Mouse (Mus musculus) ES-Bruce4 (cell line): ENCODE measurements around the gene Igfbp6. TPM values are rescaled to one million over a fixed set of nuclear protein-coding genes. Genes with fewer than 3 reads are reported as not detected.

Experiments used
- H3K27ac ChIP-seq: 2 replicates; pipeline ENCODE4 v1.5.1; 2012; ENCODE audit warnings: low read length, inconsistent platforms; ENCODE audit not compliant: insufficient read depth
- H3K27me3 ChIP-seq: 2 replicates; pipeline ENCODE4 v1.6.1; 2012; ENCODE audit warnings: mild to moderate bottlenecking, low read length, inconsistent platforms; ENCODE audit not compliant: control insufficient read depth, poor library complexity, insufficient read depth, severe bottlenecking
- H3K36me3 ChIP-seq: 2 replicates; pipeline ENCODE4 v1.6.1; 2012; ENCODE audit warnings: inconsistent platforms, mild to moderate bottlenecking, low read length, moderate library complexity; ENCODE audit not compliant: control insufficient read depth, poor library complexity, insufficient read depth, severe bottlenecking
- H3K4me1 ChIP-seq: one replicate; pipeline ENCODE4 v1.8.1; 2011; ENCODE audit warnings: low read length; ENCODE audit not compliant: control insufficient read depth, insufficient read depth
- H3K4me3 ChIP-seq: 2 replicates; pipeline ENCODE4 v1.5.1; 2011; ENCODE audit warnings: low read depth, mild to moderate bottlenecking, low read length
- H3K9ac ChIP-seq: 2 replicates; pipeline ENCODE4 v1.6.1; 2012; ENCODE audit warnings: low read depth, mild to moderate bottlenecking, inconsistent platforms; ENCODE audit not compliant: poor library complexity, severe bottlenecking
- H3K9me3 ChIP-seq: replicated peaks from 2 replicates; pipeline ENCODE4 v1.6.1; 2012; ENCODE audit warnings: mild to moderate bottlenecking, low read length, inconsistent platforms; ENCODE audit not compliant: control insufficient read depth, poor library complexity, insufficient read depth, severe bottlenecking
- CTCF ChIP-seq: IDR thresholded peaks from one replicate; pipeline ENCODE4 v1.8.1; 2011; ENCODE audit warnings: low read depth, low read length
- EP300 ChIP-seq: IDR thresholded peaks from 2 replicates; pipeline ENCODE4 v1.6.1; 2011; ENCODE audit warnings: low read depth, low read length; ENCODE audit not compliant: insufficient read depth
- POLR2A ChIP-seq: IDR thresholded peaks from one replicate; pipeline ENCODE4 v1.8.1; 2011; ENCODE audit warnings: low read length; ENCODE audit not compliant: insufficient read depth
- polyA plus RNA-seq: library from polyadenylated mRNA; stranded (reverse); fragments of >200 nt; gene quantifications from 2 replicates; pipeline ENCODE4 v1.2.4, GENCODE M21; 2011; ENCODE audit warnings: low read depth; ENCODE audit not compliant: missing spikeins, insufficient read depth, insufficient read length

Igfbp6 gene
- polyA plus RNA-seq, 1 experiment, result 2.2 TPM

DNA sequence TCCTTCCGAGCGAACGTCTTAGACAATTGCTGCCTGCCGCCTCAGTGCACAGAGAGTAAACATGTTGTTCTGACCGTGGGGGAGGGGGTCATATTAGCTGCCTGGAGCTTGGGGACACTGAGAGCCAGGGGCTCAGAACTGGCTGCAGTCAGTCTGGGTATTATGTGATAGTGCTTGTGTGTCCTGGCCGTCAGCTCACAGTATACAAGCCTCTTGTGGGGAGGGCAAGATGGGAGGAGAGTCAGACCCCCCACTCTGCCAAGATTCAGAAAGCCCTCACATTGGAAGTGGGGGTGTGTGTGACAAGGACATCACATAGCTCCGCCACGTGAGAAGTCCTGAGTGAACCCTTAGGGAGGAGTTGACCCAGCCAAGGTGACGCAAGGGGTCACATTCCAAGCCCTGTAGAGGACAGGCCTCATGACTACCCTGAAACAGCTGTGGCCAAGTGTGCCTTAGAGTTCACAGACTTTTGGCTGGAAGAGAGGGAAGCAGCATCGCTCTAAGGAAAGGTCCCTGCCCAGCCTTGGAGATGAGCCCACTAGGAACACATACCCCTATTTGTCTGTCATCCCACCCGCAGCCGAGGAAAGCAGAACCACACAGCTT is 40.1 kb upstream of the Igfbp6 start:
- peak; percentile 52; the same call in 1 of the 2 replicates for TF ChIP-seq EP300
- TF ChIP-seq POLR2A, result no peak
- no peaks in the 10 kb centered on the region for H3K36me3 ChIP-seq
- no peak overlapping the region for H3K27ac ChIP-seq
- H3K4me1 ChIP-seq, result peaks cover 10% of the 10 kb centered on the region
- H3K27me3 ChIP-seq, result no peaks in the 10 kb centered on the region
- H3K9ac ChIP-seq, result no peak overlapping the region
- H3K9me3 ChIP-seq, result no peaks in the 10 kb centered on the region
- no peak overlapping the region for H3K4me3 ChIP-seq

DNA sequence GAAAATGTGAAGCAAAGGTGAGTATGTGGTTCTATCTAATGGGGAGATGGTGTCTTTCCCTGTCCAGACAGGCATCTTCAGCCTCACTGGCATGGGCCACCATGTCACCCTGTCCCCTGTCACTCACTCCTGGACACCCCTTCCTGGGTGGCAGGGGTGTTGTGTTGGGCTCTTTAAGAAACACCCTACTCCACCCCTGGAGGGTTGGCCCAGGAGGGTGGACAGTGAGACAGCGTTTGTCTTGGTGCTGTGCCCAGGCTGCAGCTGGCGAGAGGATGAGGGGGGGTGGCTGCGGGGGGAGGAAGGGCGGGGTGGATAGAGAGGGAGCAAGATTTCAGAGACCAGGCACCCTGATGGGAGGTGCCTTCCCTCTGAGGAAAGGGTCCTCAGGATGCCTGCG is 38.8 kb upstream of the Igfbp6 start:
- H3K27me3 ChIP-seq, result no peaks in the 10 kb centered on the region
- TF ChIP-seq CTCF, result no peak

DNA sequence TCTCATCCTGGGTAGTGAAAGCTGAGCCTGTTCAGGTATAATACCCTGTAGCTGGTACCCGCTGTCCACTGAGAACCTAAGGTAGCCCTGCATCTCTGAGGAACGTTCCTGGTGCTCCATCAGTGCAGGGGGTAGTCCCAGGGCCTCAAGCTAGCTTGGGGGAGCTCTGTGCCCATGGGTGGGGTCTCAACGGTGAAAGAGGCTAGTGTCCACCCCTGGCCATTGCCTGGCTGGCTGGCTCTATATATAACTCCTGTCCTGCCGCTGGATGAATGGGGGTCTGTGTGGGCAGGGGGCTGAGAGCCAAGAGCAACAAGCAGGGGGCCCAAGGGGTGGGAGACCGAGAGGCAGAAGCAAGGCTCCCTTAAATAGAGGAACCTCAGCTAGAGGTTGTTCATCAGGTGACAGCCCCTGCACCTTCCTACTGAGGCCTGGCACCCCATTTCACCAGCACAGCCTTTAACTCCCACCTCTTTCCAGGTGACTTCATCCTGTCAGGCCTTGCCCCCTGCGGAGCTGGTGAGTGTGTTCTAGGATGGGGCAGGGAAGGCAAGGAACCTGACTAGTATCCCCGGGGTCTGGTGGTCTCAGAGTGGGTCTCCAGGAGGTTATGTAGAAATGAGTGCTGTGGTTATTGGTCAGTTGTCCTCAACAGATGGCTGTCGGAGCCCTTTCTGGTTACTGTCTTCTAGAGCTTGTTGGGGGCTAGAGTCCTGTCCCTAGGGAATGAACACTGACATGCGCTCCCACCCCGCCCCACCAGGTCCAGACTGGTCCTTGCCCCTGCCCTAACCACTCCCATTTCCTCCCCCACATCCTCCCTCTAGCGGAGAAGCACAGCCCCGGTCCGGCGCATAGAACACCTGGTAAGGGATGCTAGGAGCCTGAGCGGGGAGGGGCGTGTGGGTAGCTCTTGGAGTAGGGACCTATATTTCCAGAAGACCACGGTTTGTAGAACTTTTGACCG is 38.1 kb upstream of the Igfbp6 start:
- TF ChIP-seq CTCF, result peak; percentile 24
- no peak for TF ChIP-seq EP300
- no peak for TF ChIP-seq POLR2A
- H3K9ac ChIP-seq, result no peak overlapping the region

More for the DNA sequence above, 38.8 kb upstream of the Igfbp6 start:
- no peak overlapping the region for H3K27ac ChIP-seq
- no peaks in the 10 kb centered on the region for H3K36me3 ChIP-seq
- H3K4me1 ChIP-seq, result peaks cover 10% of the 10 kb centered on the region
- H3K9ac ChIP-seq, result no peak overlapping the region
- H3K9me3 ChIP-seq, result no peaks in the 10 kb centered on the region
- H3K4me3 ChIP-seq, result no peak overlapping the region

DNA sequence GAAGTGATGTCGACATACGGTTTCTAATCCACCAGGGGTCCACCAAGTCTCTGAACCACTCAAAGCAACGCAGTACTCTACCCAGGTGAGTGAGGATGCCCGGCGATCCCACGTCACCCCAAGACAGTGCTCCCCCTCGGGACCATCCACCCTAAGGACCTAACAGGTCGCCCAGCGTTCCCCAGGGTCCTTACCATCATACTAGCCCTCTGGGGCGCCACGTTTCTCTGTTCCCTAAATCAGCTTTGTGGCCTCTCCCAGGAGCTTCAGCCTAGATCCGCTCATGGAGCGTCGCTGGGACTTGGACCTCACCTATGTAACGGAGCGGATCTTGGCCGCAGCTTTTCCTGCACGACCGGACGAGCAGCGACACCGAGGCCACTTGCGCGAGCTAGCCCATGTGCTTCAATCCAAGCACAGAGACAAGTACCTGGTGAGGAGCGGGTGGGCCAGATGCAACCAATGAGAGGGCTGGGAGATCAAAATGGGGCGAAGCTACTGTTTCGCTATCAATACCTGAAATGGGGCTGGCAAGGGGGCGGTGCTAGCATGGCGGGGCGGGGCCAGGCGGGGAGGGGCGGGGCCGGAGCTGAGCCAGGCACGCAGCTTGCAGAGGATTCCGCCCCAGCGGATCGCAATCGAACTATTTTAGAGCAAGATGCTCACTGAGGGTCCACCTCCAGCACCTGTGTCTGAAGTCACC is 37.3 kb upstream of the Igfbp6 start:
- peak overlapping the region; percentile 71 for H3K4me3 ChIP-seq
- H3K9ac ChIP-seq, result peak overlapping the region; percentile 20; the same call in 1 of the 2 replicates
- no peak for TF ChIP-seq POLR2A
- no peak for TF ChIP-seq CTCF
- TF ChIP-seq EP300, result no peak
- no peaks in the 10 kb centered on the region for H3K9me3 ChIP-seq
- peaks cover 10% of the 10 kb centered on the region for H3K4me1 ChIP-seq
- no peaks in the 10 kb centered on the region for H3K36me3 ChIP-seq
- H3K27ac ChIP-seq, result no peak overlapping the region
- no peaks in the 10 kb centered on the region for H3K27me3 ChIP-seq

More for the DNA sequence above, 38.1 kb upstream of the Igfbp6 start:
- H3K4me1 ChIP-seq, result peaks cover 10% of the 10 kb centered on the region
- no peaks in the 10 kb centered on the region for H3K27me3 ChIP-seq
- H3K9me3 ChIP-seq, result no peaks in the 10 kb centered on the region
- no peaks in the 10 kb centered on the region for H3K36me3 ChIP-seq
- peak overlapping the region; percentile 71 for H3K4me3 ChIP-seq
- H3K27ac ChIP-seq, result no peak overlapping the region

DNA sequence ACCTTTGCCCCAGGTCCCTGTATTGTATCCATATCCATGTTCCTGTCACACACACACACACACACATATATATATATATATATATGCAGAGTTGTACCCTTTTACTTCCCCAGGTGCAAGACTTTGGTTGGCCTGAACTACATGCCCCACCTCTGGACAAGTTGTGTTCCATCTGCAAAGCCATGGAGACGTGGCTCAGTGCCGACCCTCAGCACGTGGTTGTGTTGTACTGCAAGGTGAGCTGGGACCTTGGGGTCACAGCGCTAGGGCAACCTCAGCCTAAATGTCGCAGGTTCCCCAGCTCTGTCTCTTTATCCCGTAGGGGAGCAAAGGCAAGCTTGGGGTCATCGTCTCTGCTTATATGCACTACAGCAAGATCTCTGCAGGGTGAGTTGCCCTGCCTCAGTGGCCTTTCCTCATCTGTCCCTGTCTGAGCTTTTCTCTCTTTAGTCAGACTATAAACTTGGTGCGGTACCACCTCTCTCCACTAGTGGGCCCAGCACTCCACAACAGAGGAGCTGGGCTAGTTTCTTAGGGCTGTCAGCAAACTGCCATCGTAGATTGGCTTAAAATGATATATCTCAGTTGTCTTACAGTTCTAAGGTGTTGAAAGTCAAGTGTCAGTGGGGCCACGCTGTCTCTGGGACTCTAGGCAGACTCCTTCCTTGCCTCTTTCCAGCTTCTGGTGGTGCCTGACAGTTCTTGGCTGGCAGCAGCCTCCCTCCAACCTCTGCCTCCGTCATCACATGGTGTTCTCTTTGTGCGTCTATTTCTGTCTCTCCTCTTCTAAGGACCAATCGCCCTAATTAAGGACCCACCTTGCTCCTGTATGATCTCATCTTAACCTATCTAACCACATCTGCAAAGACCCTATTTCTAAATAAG is 36.2 kb upstream of the Igfbp6 start:
- Histone ChIP-seq H3K9ac (no peak overlapping the region), H3K9me3 (no peaks in the 10 kb centered on the region), H3K27ac (no peak overlapping the region), H3K36me3 (no peaks in the 10 kb centered on the region), H3K4me3 (no peak overlapping the region), H3K4me1 (peaks cover 8% of the 10 kb centered on the region), H3K27me3 (no peaks in the 10 kb centered on the region)
- TF ChIP-seq CTCF (peak; percentile 63), EP300 (no peak), POLR2A (no peak)
